Mouse (Mus musculus): ENCODE measurements around the gene Dixdc1. TPM values are rescaled to one million over a fixed set of nuclear protein-coding genes. Genes with fewer than 3 reads are reported as not detected.

Dixdc1 gene
- polyA plus RNA-seq, 1 experiment from 2014 or later: 30.4 TPM

DNA sequence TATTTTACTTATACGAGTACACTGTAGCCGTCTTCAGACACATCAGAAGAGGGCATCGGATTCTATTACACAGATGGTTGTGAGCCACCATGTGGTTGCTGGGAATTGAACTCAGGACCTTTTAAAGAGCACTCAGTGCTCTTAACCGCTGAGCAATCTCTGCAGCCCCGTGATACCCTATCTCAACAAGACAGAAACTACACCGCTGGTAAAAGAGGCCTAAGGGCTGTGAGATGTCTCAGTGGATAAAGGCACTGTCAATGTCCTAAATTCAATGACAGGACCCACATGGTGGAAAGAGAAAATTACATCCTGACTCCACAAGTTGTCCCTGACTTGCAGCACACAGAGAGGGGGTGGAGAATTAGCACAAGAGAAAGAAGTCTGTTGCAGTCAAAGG, 72.9 kb downstream of the Dixdc1 start:
- ATAC-seq (ENCODE audit: insufficient number of reproducible peaks, insufficient read depth, low FRiP score, low TSS enrichment, low read depth): no peak
- no peak overlapping the region for H3K4me2 ChIP-seq
- no peaks in the 10 kb centered on the region for H3K9me3 ChIP-seq
- H3K27me3 ChIP-seq: no peaks in the 10 kb centered on the region
- H3K4me1 ChIP-seq (replicated peaks): no peaks in the 10 kb centered on the region
- no peak overlapping the region for H3K9ac ChIP-seq (replicated peaks)
- H3K4me3 ChIP-seq (replicated peaks): no peak overlapping the region
- H3K27ac ChIP-seq: no peak overlapping the region
- WGBS: 90% methylated on average over 6 of the region's 6 CpGs
- H3K36me3 ChIP-seq: peaks cover 60% of the 10 kb centered on the region

- no peak for ATAC-seq (ENCODE audit: insufficient number of reproducible peaks, insufficient read depth, low FRiP score, low TSS enrichment, low read depth)
These were observed 74.5 kb downstream of the Dixdc1 start for GRCm38 (mm10) chr9:50664826-50665225.

DNA sequence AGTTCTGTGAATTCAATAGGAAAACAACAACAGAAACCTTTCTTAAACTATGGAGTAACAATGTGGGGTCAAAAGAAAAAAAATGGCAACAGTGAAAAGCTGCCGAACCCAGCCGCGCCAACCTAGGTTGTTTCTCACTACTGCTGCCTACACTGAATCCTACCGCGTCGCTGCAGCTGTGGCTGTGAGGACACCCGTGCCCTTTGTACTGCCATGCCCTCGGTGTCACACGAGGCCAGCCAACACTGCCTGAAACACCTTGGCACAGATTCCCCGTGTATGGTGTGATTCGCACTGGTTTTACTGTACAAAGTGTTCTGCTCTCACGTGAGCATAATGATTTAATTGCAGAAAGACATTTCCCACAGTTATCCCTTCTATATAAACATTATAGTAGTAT, 78.9 kb downstream of the Dixdc1 start:
- WGBS: 27% methylated on average over 12 of the region's 12 CpGs
- ATAC-seq (ENCODE audit: insufficient number of reproducible peaks, insufficient read depth, low FRiP score, low TSS enrichment, low read depth): no peak
- Histone ChIP-seq H3K4me3 (replicated peaks) (peak overlapping the region; percentile 77), H3K36me3 (peaks cover 41% of the 10 kb centered on the region), H3K4me2 (peak overlapping the region; percentile 75), H3K9me3 (no peaks in the 10 kb centered on the region), H3K27me3 (no peaks in the 10 kb centered on the region), H3K27ac (no peak overlapping the region), H3K9ac (replicated peaks) (no peak overlapping the region), H3K4me1 (replicated peaks) (peaks cover 15% of the 10 kb centered on the region)

More at GRCm38 (mm10) chr9:50664826-50665225, 74.5 kb downstream of the Dixdc1 start:
- Histone ChIP-seq H3K4me3 (replicated peaks) (no peak overlapping the region), H3K27me3 (no peaks in the 10 kb centered on the region), H3K4me2 (no peak overlapping the region), H3K9me3 (no peaks in the 10 kb centered on the region), H3K9ac (replicated peaks) (no peak overlapping the region), H3K4me1 (replicated peaks) (peaks cover 4% of the 10 kb centered on the region; the same call in 1 of the 2 replicates), H3K27ac (no peak overlapping the region), H3K36me3 (peaks cover 60% of the 10 kb centered on the region)
- 96% methylated on average over 5 of the region's 5 CpGs for WGBS

- H3K9me3 ChIP-seq: no peaks in the 10 kb centered on the region
- WGBS: under 1% methylated on average over 63 of the region's 63 CpGs
- H3K9ac ChIP-seq (replicated peaks): peak within 1 kb of the TSS; percentile 86
- H3K4me2 ChIP-seq: peak within 1 kb of the TSS; percentile 75
- H3K4me3 ChIP-seq (replicated peaks): peak within 1 kb of the TSS; percentile 77
- peak; percentile 90 for ATAC-seq (ENCODE audit: insufficient number of reproducible peaks, insufficient read depth, low FRiP score, low TSS enrichment, low read depth)
- no peaks in the 10 kb centered on the region for H3K27me3 ChIP-seq
- H3K36me3 ChIP-seq: peaks cover 42% of the 10 kb centered on the region
- peaks cover 15% of the 10 kb centered on the region for H3K4me1 ChIP-seq (replicated peaks)
- H3K27ac ChIP-seq: peak within 1 kb of the TSS; percentile 90
These were observed 79.7 kb downstream of the Dixdc1 start, which contains the start of gene Dlat for GRCm38 (mm10) chr9:50659392-50660217. Dlat (minus strand) TSS chr9:50659780.

DNA sequence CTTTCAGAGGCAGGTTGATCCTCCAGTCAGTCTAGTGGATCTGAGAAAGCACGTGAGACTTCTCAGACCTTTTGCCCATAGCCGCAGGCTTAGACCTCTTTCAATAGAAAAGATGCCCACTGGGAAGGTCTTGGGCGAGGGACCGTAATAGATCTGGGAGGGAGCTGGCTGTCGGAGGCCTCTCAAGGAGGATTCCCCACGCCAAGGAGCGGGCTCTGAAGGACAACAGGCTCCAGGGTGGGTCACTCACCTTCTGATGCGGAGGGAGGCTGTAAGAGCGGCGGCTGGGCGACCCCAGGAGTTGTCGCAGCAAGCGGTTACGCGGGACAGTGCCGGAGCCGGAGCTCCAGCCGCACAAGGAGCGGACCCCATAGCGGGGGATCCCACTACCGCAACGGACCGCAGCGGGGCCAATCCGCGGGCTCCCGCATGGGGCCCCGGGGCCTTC, 80.4 kb downstream of the Dixdc1 start:
- under 1% methylated on average over 28 of the region's 28 CpGs for WGBS
- Histone ChIP-seq H3K4me3 (replicated peaks) (peak overlapping the region; percentile 77), H3K9ac (replicated peaks) (peak overlapping the region; percentile 86), H3K36me3 (peaks cover 45% of the 10 kb centered on the region), H3K9me3 (no peaks in the 10 kb centered on the region), H3K27me3 (no peaks in the 10 kb centered on the region), H3K4me1 (replicated peaks) (peaks cover 15% of the 10 kb centered on the region), H3K4me2 (peak overlapping the region; percentile 75), H3K27ac (peak overlapping the region; percentile 90)
- ATAC-seq (ENCODE audit: insufficient number of reproducible peaks, insufficient read depth, low FRiP score, low TSS enrichment, low read depth): peak; percentile 66; the same call in 1 of the 2 replicates

DNA sequence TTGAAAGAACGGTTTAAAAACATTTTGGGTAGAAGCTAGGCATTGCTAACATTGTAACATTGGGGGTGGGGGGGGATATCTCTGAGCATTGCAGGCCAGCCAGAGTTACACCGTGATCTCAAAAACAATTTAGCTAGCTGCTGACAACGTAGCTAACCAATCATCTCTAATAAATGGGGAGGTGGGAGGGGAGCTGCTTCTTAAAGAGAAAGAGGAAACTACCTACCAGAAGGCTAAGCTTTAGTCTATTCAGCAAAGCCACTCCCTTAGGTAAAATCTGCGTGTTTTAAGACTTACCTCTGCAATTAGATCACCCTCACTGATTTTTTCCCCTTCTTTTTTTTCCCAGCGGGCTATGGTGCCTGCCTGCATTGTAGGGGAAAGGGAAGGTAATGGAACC, 80.9 kb downstream of the Dixdc1 start:
- Histone ChIP-seq H3K4me2 (peak overlapping the region; percentile 75), H3K4me3 (replicated peaks) (peak overlapping the region; percentile 77), H3K9ac (replicated peaks) (peak overlapping the region; percentile 86), H3K27ac (no peak overlapping the region), H3K9me3 (no peaks in the 10 kb centered on the region), H3K4me1 (replicated peaks) (peaks cover 15% of the 10 kb centered on the region), H3K36me3 (peaks cover 45% of the 10 kb centered on the region), H3K27me3 (no peaks in the 10 kb centered on the region)
- WGBS: 24% methylated on average over 5 of the region's 5 CpGs
- ATAC-seq (ENCODE audit: insufficient number of reproducible peaks, insufficient read depth, low FRiP score, low TSS enrichment, low read depth): no peak

GRCm38 (mm10) chr9:50650503-50650902, 88.8 kb downstream of the Dixdc1 start:
- H3K9ac ChIP-seq (replicated peaks): no peak overlapping the region
- no peak overlapping the region for H3K4me3 ChIP-seq (replicated peaks)
- H3K36me3 ChIP-seq: peaks cover 96% of the 10 kb centered on the region
- no peaks in the 10 kb centered on the region for H3K9me3 ChIP-seq
- no peak overlapping the region for H3K4me2 ChIP-seq
- no peak for ATAC-seq (ENCODE audit: insufficient number of reproducible peaks, insufficient read depth, low FRiP score, low TSS enrichment, low read depth)
- H3K27me3 ChIP-seq: no peaks in the 10 kb centered on the region
- H3K4me1 ChIP-seq (replicated peaks): no peaks in the 10 kb centered on the region
- WGBS: 97% methylated on average over 10 of the region's 10 CpGs
- H3K27ac ChIP-seq: no peak overlapping the region

GRCm38 (mm10) chr9:50646826-50647370, 92.4 kb downstream of the Dixdc1 start:
- no peak overlapping the region for H3K4me3 ChIP-seq (replicated peaks)
- no peak overlapping the region for H3K27ac ChIP-seq
- no peak overlapping the region for H3K9ac ChIP-seq (replicated peaks)
- WGBS: 74% methylated on average over 10 of the region's 10 CpGs
- no peaks in the 10 kb centered on the region for H3K27me3 ChIP-seq
- H3K9me3 ChIP-seq: no peaks in the 10 kb centered on the region
- H3K4me2 ChIP-seq: no peak overlapping the region
- no peak for ATAC-seq (ENCODE audit: insufficient number of reproducible peaks, insufficient read depth, low FRiP score, low TSS enrichment, low read depth)
- H3K4me1 ChIP-seq (replicated peaks): no peaks in the 10 kb centered on the region
- H3K36me3 ChIP-seq: peaks cover 94% of the 10 kb centered on the region

DNA sequence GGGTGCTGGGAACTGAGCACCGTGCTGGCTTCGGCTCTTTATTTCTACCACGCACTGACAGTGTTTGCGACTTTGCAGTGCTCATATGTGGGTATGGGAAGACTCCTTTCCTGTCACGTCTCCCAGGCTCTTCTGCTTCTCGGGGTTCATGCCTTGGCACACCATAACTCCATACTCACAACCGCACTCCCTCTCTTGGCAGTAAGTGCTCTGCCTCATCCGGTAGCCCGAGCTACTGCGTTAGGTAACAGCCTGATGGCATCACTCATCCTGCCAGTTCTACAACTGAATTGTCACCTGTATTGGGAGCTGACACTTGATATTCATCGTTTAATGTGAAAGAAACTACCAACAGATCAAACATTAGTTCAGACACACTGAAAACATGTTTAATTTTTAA, 105.0 kb downstream of the Dixdc1 start:
- Histone ChIP-seq H3K4me3 (replicated peaks) (no peak overlapping the region), H3K9ac (replicated peaks) (no peak overlapping the region), H3K9me3 (no peaks in the 10 kb centered on the region), H3K4me1 (replicated peaks) (no peaks in the 10 kb centered on the region), H3K36me3 (peaks cover 65% of the 10 kb centered on the region), H3K27ac (no peak overlapping the region), H3K27me3 (no peaks in the 10 kb centered on the region), H3K4me2 (no peak overlapping the region)
- ATAC-seq (ENCODE audit: insufficient number of reproducible peaks, insufficient read depth, low FRiP score, low TSS enrichment, low read depth): no peak
- 91% methylated on average over 11 of the region's 11 CpGs for WGBS

DNA sequence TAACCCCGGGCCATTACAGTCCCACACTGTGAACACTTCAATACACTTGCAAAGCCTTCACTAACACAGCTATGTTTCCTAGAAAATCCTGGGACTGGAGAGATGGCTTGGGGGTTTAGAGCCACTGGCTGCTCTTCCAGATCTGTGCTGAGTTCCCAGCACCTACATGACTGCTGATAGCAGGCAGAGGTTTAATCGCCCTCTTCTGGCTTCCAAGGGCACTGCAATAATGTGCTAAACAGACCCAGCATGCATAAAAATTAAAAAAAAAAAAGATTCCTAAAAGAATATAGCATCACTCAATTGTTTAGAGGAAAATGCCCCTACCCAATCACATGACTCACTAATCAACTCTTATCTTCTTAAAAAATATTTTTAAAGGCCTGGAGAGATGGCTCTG, 106.3 kb downstream of the Dixdc1 start:
- Histone ChIP-seq H3K9ac (replicated peaks) (no peak overlapping the region), H3K4me3 (replicated peaks) (no peak overlapping the region), H3K36me3 (peaks cover 53% of the 10 kb centered on the region), H3K27ac (no peak overlapping the region), H3K4me2 (no peak overlapping the region), H3K4me1 (replicated peaks) (no peaks in the 10 kb centered on the region), H3K9me3 (no peaks in the 10 kb centered on the region), H3K27me3 (no peaks in the 10 kb centered on the region)
- ATAC-seq (ENCODE audit: insufficient number of reproducible peaks, insufficient read depth, low FRiP score, low TSS enrichment, low read depth): no peak
- 66% methylated on average over 2 of the region's 2 CpGs for WGBS

- Histone ChIP-seq H3K9ac (replicated peaks) (no peak overlapping the region), H3K27me3 (no peaks in the 10 kb centered on the region), H3K4me1 (replicated peaks) (no peaks in the 10 kb centered on the region), H3K4me3 (replicated peaks) (no peak overlapping the region), H3K4me2 (no peak overlapping the region), H3K36me3 (peaks cover 48% of the 10 kb centered on the region), H3K9me3 (no peaks in the 10 kb centered on the region), H3K27ac (no peak overlapping the region)
- 88% methylated on average over 6 of the region's 6 CpGs for WGBS
- ATAC-seq (ENCODE audit: insufficient number of reproducible peaks, insufficient read depth, low FRiP score, low TSS enrichment, low read depth): no peak
These were observed 107.2 kb downstream of the Dixdc1 start for GRCm38 (mm10) chr9:50632016-50632688.
